Mouse (Mus musculus): ENCODE data around the gene Aaas.

GRCm38 (mm10) chr15:102341580-102341979 is 9.0 kb downstream of the Aaas start:
- TF ChIP-seq EP300 (IDR thresholded peaks at IDR 0.05; ENCODE audit: insufficient read depth, low read depth, low read length) (no peak), POLR2A (IDR thresholded peaks at IDR 0.05; ENCODE audit: insufficient read depth, low read depth, low read length) (no peak)
